Mouse (Mus musculus): ENCODE results near the gene Sh3bp5. TPM values are rescaled to one million over a fixed set of nuclear protein-coding genes. Genes with fewer than 3 reads are reported as not detected.

Gene Sh3bp5
- polyA plus RNA-seq, 1 experiment from 2014 or later, result 155 TPM

GRCm38 (mm10) chr14:31385406-31385805 lies 50.5 kb downstream of the Sh3bp5 start:
- no peak overlapping the region for H3K4me3 ChIP-seq (ENCODE audit: low read length)
- H3K27me3 ChIP-seq (replicated peaks; ENCODE audit: control insufficient read depth, insufficient read depth, low read length), result no peaks in the 10 kb centered on the region
- WGBS, result 94% methylated on average over 5 of the region's 5 CpGs
- no peak overlapping the region for H3K9ac ChIP-seq (ENCODE audit: low read depth, low read length)
- no peak overlapping the region for H3K27ac ChIP-seq (ENCODE audit: low read depth, low read length)
- no peak for ATAC-seq
- 0 out of 2 replicates have a peak, but pooled peaks cover 2% of the 10 kb centered on the region for H3K36me3 ChIP-seq (ENCODE audit: control insufficient read depth, insufficient read depth, low read length)
- peaks cover 15% of the 10 kb centered on the region for H3K4me1 ChIP-seq (ENCODE audit: control insufficient read depth, insufficient read depth, low read depth, low read length)
- no peak overlapping the region for H3K4me2 ChIP-seq (ENCODE audit: low read length)
- H3K9me3 ChIP-seq (ENCODE audit: control insufficient read depth, low read length), result no peaks in the 10 kb centered on the region

DNA sequence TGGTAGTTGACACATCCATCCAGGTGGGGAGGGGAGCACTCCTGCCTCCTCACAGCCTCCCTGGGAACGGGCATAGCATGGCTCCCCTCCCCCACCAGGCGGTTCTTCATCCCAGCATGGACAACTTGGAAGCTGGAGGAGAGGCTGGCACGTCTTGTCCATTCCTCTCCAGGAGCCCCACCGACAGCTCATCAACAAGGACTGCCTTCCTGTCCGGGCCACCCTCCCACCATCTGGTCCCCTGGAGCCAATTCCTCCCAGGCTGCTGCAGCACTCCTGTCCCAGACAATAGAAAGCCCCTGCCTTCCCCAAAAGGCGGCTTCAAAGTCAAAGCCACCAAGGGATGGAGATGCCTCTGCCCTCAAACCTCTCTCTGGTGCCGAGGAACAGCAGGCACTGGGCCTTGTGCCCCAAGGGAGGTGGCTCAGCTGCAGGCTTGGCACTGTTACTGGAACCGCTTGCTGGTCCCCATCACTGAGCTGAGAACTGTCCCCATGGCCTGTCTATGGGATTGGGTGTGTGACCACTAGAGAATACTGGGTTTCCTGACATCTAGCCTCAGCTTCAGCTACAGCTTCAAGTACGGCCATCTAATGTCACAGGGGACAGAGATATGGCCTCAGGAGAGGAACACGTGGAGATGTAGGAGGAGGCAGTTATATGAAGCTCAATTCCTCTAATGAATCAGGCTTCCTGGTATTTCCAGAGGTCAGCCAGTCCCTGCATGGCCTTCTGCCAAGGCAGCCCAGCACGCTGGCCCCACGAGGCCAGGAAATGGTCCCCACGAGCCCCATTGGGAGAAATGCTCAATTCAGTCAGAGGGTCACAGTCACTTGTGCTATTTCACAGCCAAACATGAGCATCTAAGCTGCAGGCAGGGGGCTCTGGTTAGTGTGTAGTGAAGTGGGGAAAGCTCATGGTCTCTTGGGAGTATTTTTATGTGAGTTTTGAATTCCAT lies 51.2 kb downstream of the Sh3bp5 start:
- Histone ChIP-seq H3K9ac (ENCODE audit: low read depth, low read length) (no peak overlapping the region), H3K4me3 (ENCODE audit: low read length) (no peak overlapping the region), H3K36me3 (ENCODE audit: control insufficient read depth, insufficient read depth, low read length) (0 out of 2 replicates have a peak, but pooled peaks cover 2% of the 10 kb centered on the region), H3K9me3 (ENCODE audit: control insufficient read depth, low read length) (no peaks in the 10 kb centered on the region), H3K27ac (ENCODE audit: low read depth, low read length) (0 out of 2 replicates have a peak overlapping the region, but pooled peaks have one; percentile 5), H3K4me1 (ENCODE audit: control insufficient read depth, insufficient read depth, low read depth, low read length) (peaks cover 15% of the 10 kb centered on the region), H3K27me3 (replicated peaks; ENCODE audit: control insufficient read depth, insufficient read depth, low read length) (no peaks in the 10 kb centered on the region), H3K4me2 (ENCODE audit: low read length) (no peak overlapping the region)
- 56% methylated on average over 13 of the region's 13 CpGs for WGBS
- no peak for ATAC-seq

GRCm38 (mm10) chr14:31383470-31384050 lies 52.3 kb downstream of the Sh3bp5 start:
- 65% methylated on average over 11 of the region's 11 CpGs for WGBS
- ATAC-seq, result no peak
- peaks cover 14% of the 10 kb centered on the region for H3K4me1 ChIP-seq (ENCODE audit: control insufficient read depth, insufficient read depth, low read depth, low read length)

DNA sequence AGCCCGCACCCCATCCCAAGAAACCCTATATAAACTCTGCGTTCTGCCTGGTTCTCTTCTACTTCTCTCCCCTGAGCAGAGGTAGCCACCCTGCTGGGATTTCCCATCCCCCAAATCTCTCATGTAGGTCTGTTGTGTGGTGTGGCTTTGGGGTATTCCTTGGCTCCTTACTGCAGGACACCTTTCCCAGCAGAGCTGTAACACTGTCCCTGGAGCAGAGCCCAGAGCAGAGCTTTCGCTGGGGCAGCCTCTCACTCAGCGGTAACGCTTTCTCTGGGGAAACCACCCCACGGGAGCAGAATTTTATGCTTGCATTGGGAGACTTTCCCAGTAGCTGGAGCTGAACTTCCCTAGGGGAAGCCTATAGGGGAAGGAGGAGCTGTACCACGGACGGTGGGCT lies 53.6 kb downstream of the Sh3bp5 start:
- H3K27ac ChIP-seq (ENCODE audit: low read depth, low read length), result no peak overlapping the region
- H3K9me3 ChIP-seq (ENCODE audit: control insufficient read depth, low read length), result no peaks in the 10 kb centered on the region
- H3K4me3 ChIP-seq (ENCODE audit: low read length), result no peak overlapping the region
- H3K36me3 ChIP-seq (ENCODE audit: control insufficient read depth, insufficient read depth, low read length), result peaks cover 15% of the 10 kb centered on the region
- 83% methylated on average over 8 of the region's 8 CpGs for WGBS
- H3K27me3 ChIP-seq (replicated peaks; ENCODE audit: control insufficient read depth, insufficient read depth, low read length), result no peaks in the 10 kb centered on the region
- H3K4me2 ChIP-seq (ENCODE audit: low read length), result no peak overlapping the region
- no peak overlapping the region for H3K9ac ChIP-seq (ENCODE audit: low read depth, low read length)
- ATAC-seq, result no peak
- H3K4me1 ChIP-seq (ENCODE audit: control insufficient read depth, insufficient read depth, low read depth, low read length), result peaks cover 9% of the 10 kb centered on the region

More at GRCm38 (mm10) chr14:31383470-31384050, 52.3 kb downstream of the Sh3bp5 start:
- Histone ChIP-seq H3K4me3 (ENCODE audit: low read length) (no peak overlapping the region), H3K27ac (ENCODE audit: low read depth, low read length) (no peak overlapping the region), H3K36me3 (ENCODE audit: control insufficient read depth, insufficient read depth, low read length) (peaks cover 8% of the 10 kb centered on the region; the same call in 1 of the 2 replicates), H3K9me3 (ENCODE audit: control insufficient read depth, low read length) (no peaks in the 10 kb centered on the region), H3K27me3 (replicated peaks; ENCODE audit: control insufficient read depth, insufficient read depth, low read length) (no peaks in the 10 kb centered on the region), H3K4me2 (ENCODE audit: low read length) (no peak overlapping the region), H3K9ac (ENCODE audit: low read depth, low read length) (no peak overlapping the region)

DNA sequence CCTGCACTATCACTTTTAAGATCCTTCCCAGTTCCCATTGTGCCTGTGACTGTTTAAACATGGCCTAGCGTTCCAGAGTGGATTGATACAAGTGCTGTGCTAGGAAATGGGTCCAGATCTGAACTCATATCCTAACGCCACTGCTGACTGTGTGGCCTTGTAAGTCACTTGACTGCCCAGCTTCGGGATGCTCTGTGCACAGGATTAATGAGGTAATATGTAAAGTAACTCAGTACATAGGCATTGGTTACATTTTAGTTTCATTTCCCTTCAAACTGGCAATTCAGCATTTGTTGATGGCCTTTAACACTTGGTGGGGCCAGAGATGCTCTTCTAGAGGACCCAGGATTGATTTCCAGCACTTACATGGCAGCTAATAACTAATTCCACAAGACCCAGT lies 59.5 kb downstream of the Sh3bp5 start:
- no peak overlapping the region for H3K4me3 ChIP-seq (ENCODE audit: low read length)
- H3K27me3 ChIP-seq (replicated peaks; ENCODE audit: control insufficient read depth, insufficient read depth, low read length), result no peaks in the 10 kb centered on the region
- H3K36me3 ChIP-seq (ENCODE audit: control insufficient read depth, insufficient read depth, low read length), result peaks cover 53% of the 10 kb centered on the region
- no peak overlapping the region for H3K27ac ChIP-seq (ENCODE audit: low read depth, low read length)
- no peaks in the 10 kb centered on the region for H3K4me1 ChIP-seq (ENCODE audit: control insufficient read depth, insufficient read depth, low read depth, low read length)
- WGBS, result 91% methylated on average over 3 of the region's 3 CpGs
- no peak overlapping the region for H3K9ac ChIP-seq (ENCODE audit: low read depth, low read length)
- H3K4me2 ChIP-seq (ENCODE audit: low read length), result no peak overlapping the region
- H3K9me3 ChIP-seq (ENCODE audit: control insufficient read depth, low read length), result no peaks in the 10 kb centered on the region
- no peak for ATAC-seq

GRCm38 (mm10) chr14:31374390-31374789 lies 61.5 kb downstream of the Sh3bp5 start:
- 89% methylated on average over 6 of the region's 6 CpGs for WGBS
- ATAC-seq, result no peak
- no peaks in the 10 kb centered on the region for H3K9me3 ChIP-seq (ENCODE audit: control insufficient read depth, low read length)
- H3K9ac ChIP-seq (ENCODE audit: low read depth, low read length), result no peak overlapping the region
- H3K4me3 ChIP-seq (ENCODE audit: low read length), result no peak overlapping the region
- H3K27me3 ChIP-seq (replicated peaks; ENCODE audit: control insufficient read depth, insufficient read depth, low read length), result no peaks in the 10 kb centered on the region
- H3K36me3 ChIP-seq (ENCODE audit: control insufficient read depth, insufficient read depth, low read length), result peaks cover 66% of the 10 kb centered on the region
- no peak overlapping the region for H3K4me2 ChIP-seq (ENCODE audit: low read length)
- H3K4me1 ChIP-seq (ENCODE audit: control insufficient read depth, insufficient read depth, low read depth, low read length), result no peaks in the 10 kb centered on the region
- H3K27ac ChIP-seq (ENCODE audit: low read depth, low read length), result no peak overlapping the region

GRCm38 (mm10) chr14:31369377-31369776 lies 66.5 kb downstream of the Sh3bp5 start:
- Histone ChIP-seq H3K9ac (ENCODE audit: low read depth, low read length) (no peak overlapping the region), H3K36me3 (ENCODE audit: control insufficient read depth, insufficient read depth, low read length) (peaks cover 44% of the 10 kb centered on the region)
- 81% methylated on average over 3 of the region's 3 CpGs for WGBS

GRCm38 (mm10) chr14:31367951-31368350 lies 67.9 kb downstream of the Sh3bp5 start:
- H3K9ac ChIP-seq (ENCODE audit: low read depth, low read length), result no peak overlapping the region
- no peak overlapping the region for H3K27ac ChIP-seq (ENCODE audit: low read depth, low read length)
- ATAC-seq, result no peak
- peaks cover 42% of the 10 kb centered on the region for H3K36me3 ChIP-seq (ENCODE audit: control insufficient read depth, insufficient read depth, low read length)
- H3K4me1 ChIP-seq (ENCODE audit: control insufficient read depth, insufficient read depth, low read depth, low read length), result no peaks in the 10 kb centered on the region
- 96% methylated on average over 7 of the region's 7 CpGs for WGBS
- H3K4me3 ChIP-seq (ENCODE audit: low read length), result no peak overlapping the region
- no peak overlapping the region for H3K4me2 ChIP-seq (ENCODE audit: low read length)
- H3K27me3 ChIP-seq (replicated peaks; ENCODE audit: control insufficient read depth, insufficient read depth, low read length), result no peaks in the 10 kb centered on the region
- H3K9me3 ChIP-seq (ENCODE audit: control insufficient read depth, low read length), result no peaks in the 10 kb centered on the region

More at GRCm38 (mm10) chr14:31369377-31369776, 66.5 kb downstream of the Sh3bp5 start:
- Histone ChIP-seq H3K4me1 (ENCODE audit: control insufficient read depth, insufficient read depth, low read depth, low read length) (no peaks in the 10 kb centered on the region), H3K27me3 (replicated peaks; ENCODE audit: control insufficient read depth, insufficient read depth, low read length) (no peaks in the 10 kb centered on the region), H3K9me3 (ENCODE audit: control insufficient read depth, low read length) (no peaks in the 10 kb centered on the region), H3K4me3 (ENCODE audit: low read length) (no peak overlapping the region), H3K27ac (ENCODE audit: low read depth, low read length) (no peak overlapping the region), H3K4me2 (ENCODE audit: low read length) (no peak overlapping the region)
- no peak for ATAC-seq

- H3K4me1 ChIP-seq (ENCODE audit: control insufficient read depth, insufficient read depth, low read depth, low read length), result no peaks in the 10 kb centered on the region
- H3K9ac ChIP-seq (ENCODE audit: low read depth, low read length), result no peak overlapping the region
- no peak for ATAC-seq
- no peak overlapping the region for H3K4me2 ChIP-seq (ENCODE audit: low read length)
- H3K4me3 ChIP-seq (ENCODE audit: low read length), result no peak overlapping the region
- H3K9me3 ChIP-seq (ENCODE audit: control insufficient read depth, low read length), result no peaks in the 10 kb centered on the region
- no peaks in the 10 kb centered on the region for H3K27me3 ChIP-seq (replicated peaks; ENCODE audit: control insufficient read depth, insufficient read depth, low read length)
- no peak overlapping the region for H3K27ac ChIP-seq (ENCODE audit: low read depth, low read length)
- peaks cover 36% of the 10 kb centered on the region for H3K36me3 ChIP-seq (ENCODE audit: control insufficient read depth, insufficient read depth, low read length)
Measured at GRCm38 (mm10) chr14:31365350-31365749, 70.5 kb downstream of the Sh3bp5 start.
